Mouse (Mus musculus): ENCODE measurements around the gene Nkain1. TPM values are rescaled to one million over a fixed set of nuclear protein-coding genes. Genes with fewer than 3 reads are reported as not detected.

The Nkain1 gene
- polyA plus RNA-seq, 1 experiment from 2014 or later: not detected

GRCm38 (mm10) chr4:130550511-130550910, 23.5 kb downstream of the Nkain1 start:
- no peak overlapping the region for H3K27ac ChIP-seq (replicated peaks)
- H3K9ac ChIP-seq: no peak overlapping the region
- no peak overlapping the region for H3K4me2 ChIP-seq
- H3K9me3 ChIP-seq (replicated peaks): no peaks in the 10 kb centered on the region
- H3K4me1 ChIP-seq (replicated peaks): 0 out of 2 replicates have a peak, but pooled peaks cover 10% of the 10 kb centered on the region
- 70% methylated on average over 9 of the region's 9 CpGs for WGBS (ENCODE audit: insufficient replicate concordance)
- 0 out of 2 replicates have a peak, but pooled peaks cover 3% of the 10 kb centered on the region for H3K27me3 ChIP-seq
- no peaks in the 10 kb centered on the region for H3K36me3 ChIP-seq (replicated peaks)
- no peak for ATAC-seq (ENCODE audit: insufficient read depth)
- no peak overlapping the region for H3K4me3 ChIP-seq (replicated peaks)

DNA sequence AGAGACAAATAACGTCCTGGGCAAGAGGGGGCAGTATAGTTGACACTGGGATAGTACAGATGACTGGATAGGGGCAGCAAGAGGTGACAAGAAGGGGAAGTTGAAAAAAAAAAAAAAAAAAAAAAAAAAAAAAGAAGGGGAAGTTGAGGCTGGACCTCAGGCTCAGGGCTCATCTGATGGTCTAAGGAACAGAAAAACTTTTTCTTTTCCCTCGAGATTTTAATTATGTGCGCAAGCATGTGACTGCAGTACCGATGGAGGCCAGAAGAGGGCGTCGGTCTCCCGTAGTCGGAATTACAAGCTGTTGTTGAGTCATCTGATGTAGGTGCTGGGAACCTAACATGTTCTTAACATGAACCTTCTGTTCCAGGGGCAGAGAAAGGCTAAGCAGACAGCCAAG, 24.8 kb downstream of the Nkain1 start:
- 68% methylated on average over 8 of the region's 8 CpGs for WGBS (ENCODE audit: insufficient replicate concordance)
- ATAC-seq (ENCODE audit: insufficient read depth): no peak
- Histone ChIP-seq H3K4me3 (replicated peaks) (no peak overlapping the region), H3K27ac (replicated peaks) (no peak overlapping the region), H3K4me1 (replicated peaks) (0 out of 2 replicates have a peak, but pooled peaks cover 10% of the 10 kb centered on the region), H3K27me3 (0 out of 2 replicates have a peak, but pooled peaks cover 3% of the 10 kb centered on the region), H3K9me3 (replicated peaks) (no peaks in the 10 kb centered on the region), H3K9ac (no peak overlapping the region), H3K4me2 (no peak overlapping the region), H3K36me3 (replicated peaks) (no peaks in the 10 kb centered on the region)

DNA sequence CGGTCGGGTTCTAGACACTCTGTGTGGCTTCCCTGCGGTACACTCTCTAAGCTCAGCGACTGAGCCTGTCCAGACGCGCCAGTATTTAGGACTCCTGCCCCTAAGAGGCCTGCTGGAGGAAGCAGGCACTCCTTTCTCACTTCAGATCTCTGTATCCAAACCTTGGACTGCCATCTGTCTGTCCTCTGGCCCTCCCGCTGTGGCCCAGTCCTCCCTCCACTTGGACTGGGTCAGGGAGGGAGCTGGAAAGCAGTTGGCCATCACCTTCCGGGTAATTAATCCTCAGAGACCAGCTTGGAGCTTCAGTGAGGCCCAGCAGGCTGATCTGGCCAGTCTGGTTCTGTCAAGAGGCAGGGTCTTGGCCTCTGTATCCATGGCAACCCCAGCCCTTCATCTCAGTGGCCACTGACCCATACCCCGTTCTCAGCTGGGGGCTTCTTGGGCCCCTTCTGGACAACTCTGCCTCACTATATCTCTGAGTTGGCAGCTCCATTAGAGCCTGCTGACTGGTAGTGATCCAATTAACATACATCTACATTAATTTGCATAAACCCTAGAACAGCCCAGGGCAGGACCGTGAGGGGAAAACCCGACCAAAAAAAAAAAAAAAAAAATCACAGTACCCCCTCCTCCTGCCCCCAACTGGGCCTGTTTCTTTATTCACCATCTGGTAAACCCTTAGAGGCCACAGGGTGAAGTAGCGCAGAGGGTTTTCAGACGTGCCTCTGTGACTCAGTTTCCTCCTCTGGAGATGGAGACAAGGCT, 27.0 kb downstream of the Nkain1 start:
- 45% methylated on average over 13 of the region's 13 CpGs for WGBS (ENCODE audit: insufficient replicate concordance)
- Histone ChIP-seq H3K4me2 (no peak overlapping the region), H3K36me3 (replicated peaks) (no peaks in the 10 kb centered on the region), H3K9me3 (replicated peaks) (no peaks in the 10 kb centered on the region), H3K27me3 (0 out of 2 replicates have a peak, but pooled peaks cover 3% of the 10 kb centered on the region), H3K9ac (no peak overlapping the region), H3K4me1 (replicated peaks) (no peaks in the 10 kb centered on the region), H3K4me3 (replicated peaks) (no peak overlapping the region), H3K27ac (replicated peaks) (no peak overlapping the region)
- ATAC-seq (ENCODE audit: insufficient read depth): no peak

DNA sequence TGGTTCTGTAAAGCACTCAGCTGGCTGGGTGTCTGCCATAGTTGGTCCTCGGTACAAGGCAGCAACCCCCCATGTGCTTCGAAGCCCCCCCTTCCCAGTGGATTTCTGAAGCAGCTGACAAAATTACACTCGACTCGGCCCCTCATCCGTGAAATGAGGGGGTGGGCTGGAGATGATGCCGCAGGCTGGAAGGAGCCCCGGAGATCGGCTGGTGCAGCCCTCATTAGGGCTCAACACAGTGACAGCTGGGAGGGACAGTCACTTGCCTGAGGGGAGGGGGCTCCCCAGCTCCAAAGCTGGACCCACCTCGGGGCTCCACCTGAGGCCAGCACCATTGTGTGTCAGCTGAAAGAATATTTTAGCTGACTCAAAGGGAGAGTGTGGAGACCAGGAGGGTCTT, 29.6 kb downstream of the Nkain1 start:
- 0 out of 2 replicates have a peak, but pooled peaks cover 3% of the 10 kb centered on the region for H3K27me3 ChIP-seq
- WGBS (ENCODE audit: insufficient replicate concordance): 64% methylated on average over 9 of the region's 9 CpGs
- no peak overlapping the region for H3K27ac ChIP-seq (replicated peaks)
- H3K4me1 ChIP-seq (replicated peaks): no peaks in the 10 kb centered on the region
- H3K36me3 ChIP-seq (replicated peaks): no peaks in the 10 kb centered on the region
- no peaks in the 10 kb centered on the region for H3K9me3 ChIP-seq (replicated peaks)
- H3K4me2 ChIP-seq: no peak overlapping the region
- no peak for ATAC-seq (ENCODE audit: insufficient read depth)
- H3K4me3 ChIP-seq (replicated peaks): no peak overlapping the region
- H3K9ac ChIP-seq: no peak overlapping the region

DNA sequence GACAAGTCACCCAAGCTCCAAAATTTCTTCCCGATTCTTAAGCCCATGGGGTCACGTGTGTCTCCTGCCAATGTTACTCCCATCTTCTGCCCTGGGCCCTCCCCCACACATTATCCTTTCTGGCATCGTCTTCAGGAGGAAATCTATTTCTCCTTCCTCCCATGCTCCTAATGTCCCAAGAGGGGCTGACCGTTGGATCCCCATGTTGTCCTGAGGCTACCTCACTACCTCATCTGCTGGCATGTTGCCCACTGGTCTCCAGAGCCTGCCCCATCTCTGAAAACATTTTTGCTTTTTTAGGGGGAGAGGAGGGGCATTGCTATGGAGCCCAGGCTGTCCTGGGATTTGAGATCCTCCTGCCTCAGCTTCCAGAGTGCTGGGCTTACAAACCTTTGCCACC, 30.9 kb downstream of the Nkain1 start:
- Histone ChIP-seq H3K9ac (no peak overlapping the region), H3K4me2 (no peak overlapping the region), H3K27me3 (0 out of 2 replicates have a peak, but pooled peaks cover 3% of the 10 kb centered on the region), H3K27ac (replicated peaks) (no peak overlapping the region), H3K9me3 (replicated peaks) (no peaks in the 10 kb centered on the region), H3K4me1 (replicated peaks) (no peaks in the 10 kb centered on the region), H3K4me3 (replicated peaks) (no peak overlapping the region), H3K36me3 (replicated peaks) (no peaks in the 10 kb centered on the region)
- ATAC-seq (ENCODE audit: insufficient read depth): no peak
- 50% methylated on average over 4 of the region's 4 CpGs for WGBS (ENCODE audit: insufficient replicate concordance)

DNA sequence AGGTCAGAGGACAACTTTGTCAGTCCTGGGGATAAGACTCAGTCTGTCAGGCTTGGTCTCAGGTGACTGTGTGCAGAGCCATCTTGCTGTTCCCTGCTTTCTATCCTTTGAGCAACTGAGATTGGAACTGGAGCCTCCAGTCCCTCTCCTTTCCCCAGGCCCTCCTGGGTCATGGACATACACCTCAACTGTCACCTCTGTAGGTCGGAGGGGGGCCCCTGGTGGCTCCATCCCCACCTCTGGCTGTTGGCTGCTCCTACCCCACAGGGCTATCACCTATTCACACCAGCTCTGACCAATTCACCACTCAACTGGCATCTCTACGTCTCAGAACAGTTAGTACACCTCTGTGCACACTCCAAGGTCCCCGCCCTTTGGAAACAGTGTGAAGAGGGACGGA, 33.1 kb downstream of the Nkain1 start:
- no peaks in the 10 kb centered on the region for H3K4me1 ChIP-seq (replicated peaks)
- no peak overlapping the region for H3K4me2 ChIP-seq
- H3K9me3 ChIP-seq (replicated peaks): no peaks in the 10 kb centered on the region
- H3K36me3 ChIP-seq (replicated peaks): no peaks in the 10 kb centered on the region
- H3K4me3 ChIP-seq (replicated peaks): no peak overlapping the region
- H3K27ac ChIP-seq (replicated peaks): no peak overlapping the region
- no peak overlapping the region for H3K9ac ChIP-seq
- 69% methylated on average over 4 of the region's 4 CpGs for WGBS (ENCODE audit: insufficient replicate concordance)
- H3K27me3 ChIP-seq: no peaks in the 10 kb centered on the region
- no peak for ATAC-seq (ENCODE audit: insufficient read depth)

DNA sequence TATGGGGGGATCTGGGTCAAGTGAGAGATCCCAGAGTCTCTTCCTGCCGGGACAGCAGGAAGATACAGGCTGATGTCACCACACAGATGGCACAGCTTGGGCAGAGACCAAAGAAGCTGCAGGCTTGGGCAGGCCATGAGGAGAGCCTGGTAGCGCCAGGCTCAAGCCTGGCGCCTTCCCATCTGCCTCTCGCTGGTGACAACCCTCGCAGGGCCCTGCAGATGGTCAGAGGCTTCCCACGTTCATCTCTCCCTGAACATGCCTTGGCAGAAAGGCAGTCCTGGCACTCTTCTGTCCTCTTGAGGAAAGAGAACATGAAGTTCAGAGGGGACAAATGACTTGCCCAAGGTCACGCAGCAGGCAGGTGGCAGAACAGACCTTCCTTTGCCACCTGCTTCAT, 34.3 kb downstream of the Nkain1 start:
- H3K4me3 ChIP-seq (replicated peaks): no peak overlapping the region
- no peaks in the 10 kb centered on the region for H3K4me1 ChIP-seq (replicated peaks)
- WGBS (ENCODE audit: insufficient replicate concordance): 70% methylated on average over 7 of the region's 7 CpGs
- no peak overlapping the region for H3K4me2 ChIP-seq
- no peaks in the 10 kb centered on the region for H3K36me3 ChIP-seq (replicated peaks)
- H3K9me3 ChIP-seq (replicated peaks): no peaks in the 10 kb centered on the region
- ATAC-seq (ENCODE audit: insufficient read depth): no peak
- H3K27ac ChIP-seq (replicated peaks): no peak overlapping the region
- H3K9ac ChIP-seq: no peak overlapping the region
- no peaks in the 10 kb centered on the region for H3K27me3 ChIP-seq

DNA sequence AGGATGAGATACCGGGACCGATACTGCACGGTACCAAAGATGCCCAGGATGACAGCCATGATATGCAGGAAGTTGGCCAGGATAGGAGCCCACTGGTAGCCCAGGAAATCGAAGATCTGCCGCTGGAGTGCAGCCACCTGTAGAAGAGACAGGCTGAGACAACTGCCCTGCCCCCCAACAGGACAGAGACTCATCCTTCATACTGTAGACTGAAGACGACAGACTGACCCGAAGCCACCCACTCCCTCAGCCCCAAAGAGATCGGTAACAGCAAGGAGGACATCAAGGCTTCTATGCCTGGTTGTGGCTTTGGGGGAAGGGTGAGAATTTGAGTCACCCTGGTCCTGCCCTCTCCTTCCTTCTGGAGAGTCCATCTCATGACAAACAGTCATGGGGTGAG, 34.9 kb downstream of the Nkain1 start:
- H3K9me3 ChIP-seq (replicated peaks): no peaks in the 10 kb centered on the region
- H3K27me3 ChIP-seq: no peaks in the 10 kb centered on the region
- no peaks in the 10 kb centered on the region for H3K4me1 ChIP-seq (replicated peaks)
- no peaks in the 10 kb centered on the region for H3K36me3 ChIP-seq (replicated peaks)
- WGBS (ENCODE audit: insufficient replicate concordance): 71% methylated on average over 8 of the region's 8 CpGs
- no peak overlapping the region for H3K27ac ChIP-seq (replicated peaks)
- ATAC-seq (ENCODE audit: insufficient read depth): no peak
- H3K4me3 ChIP-seq (replicated peaks): no peak overlapping the region
- no peak overlapping the region for H3K4me2 ChIP-seq
- no peak overlapping the region for H3K9ac ChIP-seq

DNA sequence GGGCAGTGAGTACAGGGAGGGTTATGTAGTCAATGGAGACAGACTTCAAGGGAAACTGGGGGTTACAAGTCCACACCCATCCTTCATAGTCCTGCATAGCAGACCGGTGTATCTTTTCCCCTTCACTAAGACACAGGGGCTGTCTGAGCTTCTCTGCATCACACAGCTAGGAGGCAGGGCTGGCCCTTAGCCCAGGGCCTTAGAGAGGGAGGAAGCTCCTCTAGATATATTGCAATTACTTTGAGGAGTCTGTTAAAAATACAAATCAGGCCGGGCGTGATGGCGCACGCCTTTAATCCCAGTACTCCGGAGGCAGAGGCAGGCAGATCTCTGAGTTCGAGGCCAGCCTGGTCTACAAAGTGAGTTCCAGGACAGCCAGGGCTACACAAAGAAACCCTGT, 36.6 kb downstream of the Nkain1 start:
- no peak overlapping the region for H3K27ac ChIP-seq (replicated peaks)
- H3K4me2 ChIP-seq: no peak overlapping the region
- no peaks in the 10 kb centered on the region for H3K9me3 ChIP-seq (replicated peaks)
- 77% methylated on average over 7 of the region's 7 CpGs for WGBS (ENCODE audit: insufficient replicate concordance)
- peaks cover 1% of the 10 kb centered on the region; the same call in 1 of the 2 replicates for H3K27me3 ChIP-seq
- H3K9ac ChIP-seq: no peak overlapping the region
- H3K4me3 ChIP-seq (replicated peaks): no peak overlapping the region
- no peaks in the 10 kb centered on the region for H3K36me3 ChIP-seq (replicated peaks)
- H3K4me1 ChIP-seq (replicated peaks): no peaks in the 10 kb centered on the region
- no peak for ATAC-seq (ENCODE audit: insufficient read depth)

- no peak overlapping the region for H3K9ac ChIP-seq
- no peaks in the 10 kb centered on the region for H3K36me3 ChIP-seq (replicated peaks)
- peaks cover 11% of the 10 kb centered on the region for H3K27me3 ChIP-seq
- no peak overlapping the region for H3K27ac ChIP-seq (replicated peaks)
- H3K4me1 ChIP-seq (replicated peaks): peaks cover 9% of the 10 kb centered on the region
- H3K4me3 ChIP-seq (replicated peaks): no peak overlapping the region
- no peaks in the 10 kb centered on the region for H3K9me3 ChIP-seq (replicated peaks)
- no peak for ATAC-seq (ENCODE audit: insufficient read depth)
- 47% methylated on average over 1 of the region's 1 CpGs for WGBS (ENCODE audit: insufficient replicate concordance)
- H3K4me2 ChIP-seq: no peak overlapping the region
Measured at GRCm38 (mm10) chr4:130535789-130536188, 38.2 kb downstream of the Nkain1 start.

- no peak overlapping the region for H3K4me2 ChIP-seq
- H3K4me1 ChIP-seq (replicated peaks): peaks cover 9% of the 10 kb centered on the region
- H3K9ac ChIP-seq: no peak overlapping the region
- no peaks in the 10 kb centered on the region for H3K9me3 ChIP-seq (replicated peaks)
- 30% methylated on average over 4 of the region's 4 CpGs for WGBS (ENCODE audit: insufficient replicate concordance)
- no peak; the same call in 1 of the 2 replicates for ATAC-seq (ENCODE audit: insufficient read depth)
- H3K36me3 ChIP-seq (replicated peaks): no peaks in the 10 kb centered on the region
- H3K27ac ChIP-seq (replicated peaks): no peak overlapping the region
- peaks cover 17% of the 10 kb centered on the region for H3K27me3 ChIP-seq
- no peak overlapping the region for H3K4me3 ChIP-seq (replicated peaks)
Measured at GRCm38 (mm10) chr4:130533975-130534374, 40.0 kb downstream of the Nkain1 start.

GRCm38 (mm10) chr4:130532347-130532746, 41.6 kb downstream of the Nkain1 start:
- Histone ChIP-seq H3K9ac (no peak overlapping the region), H3K9me3 (replicated peaks) (no peaks in the 10 kb centered on the region), H3K4me3 (replicated peaks) (no peak overlapping the region), H3K4me2 (no peak overlapping the region; the same call in 1 of the 2 replicates), H3K4me1 (replicated peaks) (peaks cover 9% of the 10 kb centered on the region), H3K36me3 (replicated peaks) (no peaks in the 10 kb centered on the region), H3K27ac (replicated peaks) (no peak overlapping the region), H3K27me3 (peaks cover 17% of the 10 kb centered on the region)
- no peak for ATAC-seq (ENCODE audit: insufficient read depth)
- WGBS (ENCODE audit: insufficient replicate concordance): 51% methylated on average over 6 of the region's 6 CpGs

All from liver, embryonic 15.5 days (tissue).